Mouse (Mus musculus): ENCODE measurements around the gene Mrpl11. TPM values are rescaled to one million over a fixed set of nuclear protein-coding genes. Genes with fewer than 3 reads are reported as not detected.

The Mrpl11 gene
- total RNA-seq, 2 experiments from 2014 or later = 60.8 to 61.0 TPM

GRCm38 (mm10) chr19:4990256-4990625 lies 28.3 kb downstream of the Mrpl11 start, which contains the start of gene Npas4:
Npas4 (minus strand) TSS chr19:4990316.
- intact Hi-C loops (cut with DNase I) = no loop called here
- peak in 1 of 2 experiments; percentile 47 for DNase-seq (ENCODE audit: extremely low spot score in 1 of 2, low spot score in 2 of 2)

DNA sequence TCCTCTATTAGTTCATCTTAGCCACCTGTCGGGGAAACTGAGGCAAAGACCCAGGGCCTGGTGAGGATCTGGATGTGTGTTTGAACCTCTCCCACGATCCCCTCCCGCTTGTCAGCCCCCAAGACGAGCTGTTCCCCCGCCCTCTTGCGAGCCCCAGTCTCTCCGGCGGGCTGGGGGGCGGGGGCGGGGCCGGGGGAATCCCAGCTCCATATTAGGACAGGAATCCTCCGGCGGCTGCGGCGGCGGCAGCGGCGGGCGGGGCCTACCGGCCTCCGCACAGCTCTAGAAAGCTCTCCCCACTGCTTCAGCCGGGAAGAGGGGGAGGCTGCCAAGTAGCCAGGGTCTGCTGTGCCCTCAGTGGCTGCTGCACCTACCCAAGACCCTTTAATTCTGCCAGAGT lies 28.8 kb downstream of the Mrpl11 start:
- intact Hi-C loops (cut with DNase I) = no loop called here

DNA sequence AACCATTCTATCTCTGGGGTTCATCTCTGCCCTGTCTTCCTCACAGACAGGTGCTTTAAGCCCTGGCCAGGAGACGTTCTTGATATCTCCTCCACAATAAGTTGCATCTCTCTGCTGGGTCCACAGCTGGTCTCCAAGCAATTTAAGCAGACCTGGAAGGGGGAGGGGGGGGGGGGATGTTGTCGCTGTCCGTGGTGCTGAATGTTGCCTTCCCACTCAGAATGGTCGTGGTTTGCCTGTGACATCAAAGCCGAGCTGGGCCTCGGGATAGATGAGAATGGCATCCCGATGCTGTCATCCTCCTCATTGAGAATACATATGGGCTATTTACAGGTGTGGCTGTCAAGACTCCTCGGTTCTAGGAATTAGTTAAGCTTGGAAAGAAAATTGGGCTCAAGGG lies 30.4 kb downstream of the Mrpl11 start:
- no peak for DNase-seq (ENCODE audit: extremely low spot score in 1 of 2, low spot score in 2 of 2)
- intact Hi-C loops (cut with DNase I) = no loop called here

More for the DNA sequence above, 28.8 kb downstream of the Mrpl11 start:
- DNase-seq (ENCODE audit: extremely low spot score in 1 of 2, low spot score in 2 of 2) = peak in 1 of 2 experiments; percentile 63

DNA sequence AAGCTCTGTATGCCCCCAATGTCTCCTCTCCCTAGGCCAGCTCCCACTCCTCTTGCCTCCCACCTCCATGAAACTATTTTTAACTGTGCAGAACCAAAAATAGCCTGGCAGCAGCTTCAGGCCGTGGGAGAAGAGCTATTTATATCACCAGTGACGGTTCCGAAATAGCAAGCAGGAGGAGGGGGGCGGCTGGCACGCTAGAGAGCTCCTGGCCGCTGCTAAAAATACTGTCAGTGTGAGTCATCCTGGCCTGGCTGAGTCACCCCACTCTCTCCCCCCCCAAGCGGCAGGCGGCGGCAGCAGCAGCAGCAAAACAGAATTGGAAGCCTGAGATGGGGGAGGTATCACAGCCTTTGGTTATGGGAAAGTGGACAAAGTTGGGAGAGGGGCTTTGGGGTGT lies 31.0 kb downstream of the Mrpl11 start:
- intact Hi-C loops (cut with DNase I) = no loop called here
- DNase-seq (ENCODE audit: extremely low spot score in 1 of 2, low spot score in 2 of 2) = peak; percentile 80 to 83

DNA sequence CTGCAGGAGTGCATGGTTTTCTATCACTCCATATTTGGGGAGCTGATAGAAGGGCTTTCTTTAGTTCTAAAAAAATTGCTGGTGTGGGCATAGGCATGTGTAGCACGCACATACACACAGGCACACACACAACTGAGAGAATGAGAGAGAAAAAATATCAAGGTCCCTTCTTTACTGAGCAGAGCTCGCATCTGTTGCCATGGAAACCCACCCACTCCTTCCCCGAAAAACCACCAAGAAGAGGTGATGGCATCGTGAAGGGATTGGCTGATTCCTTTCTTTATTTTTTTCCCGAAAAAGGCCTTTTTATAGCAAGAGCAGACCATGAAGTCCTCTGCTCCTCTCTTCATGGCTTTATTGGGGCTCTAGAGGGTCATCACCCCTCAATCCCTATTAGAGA lies 32.1 kb downstream of the Mrpl11 start:
- intact Hi-C loops (cut with DNase I) = no loop called here
- peak; percentile 75 to 91 for DNase-seq (ENCODE audit: extremely low spot score in 1 of 2, low spot score in 2 of 2)

GRCm38 (mm10) chr19:4999445-5000140 lies 37.6 kb downstream of the Mrpl11 start:
- intact Hi-C loops (cut with DNase I) = loop anchor here (5.0 kb wide), 1 partner anchor 32 kb away; no protein-coding TSS in a partner anchor
- no peak for DNase-seq (ENCODE audit: extremely low spot score in 1 of 2, low spot score in 2 of 2)

DNA sequence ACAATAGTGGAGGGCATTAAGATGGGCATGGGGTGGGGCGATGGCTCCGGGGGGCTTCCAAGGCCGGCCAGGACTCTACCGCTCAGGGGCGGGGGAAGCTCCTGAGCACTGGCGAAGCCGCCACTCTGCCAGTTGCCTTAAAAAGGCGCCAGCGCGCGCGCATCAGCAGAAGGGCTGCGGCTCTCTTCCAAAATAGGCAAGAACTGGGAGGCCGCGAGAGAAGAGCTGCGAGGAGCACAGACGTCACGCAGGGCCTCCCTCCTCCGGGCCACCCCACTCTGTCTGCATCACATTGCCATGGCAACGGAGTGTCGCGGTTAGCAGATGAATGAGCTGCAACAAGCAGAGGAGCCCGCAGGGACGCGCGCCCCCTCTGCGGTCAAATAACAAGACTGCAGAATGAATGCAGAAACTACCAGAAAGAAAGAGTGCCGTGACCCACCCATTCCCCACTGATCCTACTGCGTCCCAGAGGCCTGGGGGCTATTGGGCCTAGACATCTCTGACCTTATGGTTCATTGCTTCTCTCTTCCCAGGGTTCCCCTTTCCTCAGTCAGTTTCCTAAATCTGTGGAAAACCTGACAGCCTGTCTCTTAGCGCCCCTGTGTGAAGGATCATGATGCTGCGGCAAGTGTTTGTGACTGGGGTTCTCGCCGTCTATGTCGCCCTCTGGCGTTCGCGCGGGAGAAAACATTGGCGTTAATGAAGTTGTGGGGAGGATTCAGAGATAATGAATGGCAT lies 39.9 kb downstream of the Mrpl11 start:
- intact Hi-C loops (cut with DNase I) = loop anchor here (1.0 to 5.0 kb wide), 2 partner anchors 21 to 35 kb away; no protein-coding TSS in a partner anchor
- DNase-seq (ENCODE audit: extremely low spot score in 1 of 2, low spot score in 2 of 2) = peak; percentile 91 to 96

GRCm38 (mm10) chr19:5003644-5004043 lies 41.7 kb downstream of the Mrpl11 start:
- intact Hi-C loops (cut with DNase I) = loop anchor here (5.0 kb wide), 1 partner anchor 36 kb away; no protein-coding TSS in a partner anchor
- peak in 1 of 2 experiments; percentile 11 for DNase-seq (ENCODE audit: extremely low spot score in 1 of 2, low spot score in 2 of 2)

GRCm38 (mm10) chr19:5004925-5005324 lies 43.0 kb downstream of the Mrpl11 start:
- intact Hi-C loops (cut with DNase I) = loop anchor here (5.0 kb wide), 1 partner anchor 38 kb away; no protein-coding TSS in a partner anchor

GRCm38 (mm10) chr19:5013138-5013537 lies 51.2 kb downstream of the Mrpl11 start:
- no peak for DNase-seq (ENCODE audit: extremely low spot score in 1 of 2, low spot score in 2 of 2)
- intact Hi-C loops (cut with DNase I) = no loop called here

More at GRCm38 (mm10) chr19:5004925-5005324, 43.0 kb downstream of the Mrpl11 start:
- DNase-seq (ENCODE audit: extremely low spot score in 1 of 2, low spot score in 2 of 2) = no peak

GRCm38 (mm10) chr19:5014961-5015398 lies 53.0 kb downstream of the Mrpl11 start:
- DNase-seq (ENCODE audit: extremely low spot score in 1 of 2, low spot score in 2 of 2) = no peak

GRCm38 (mm10) chr19:5016221-5016742 lies 54.3 kb downstream of the Mrpl11 start:
- intact Hi-C loops (cut with DNase I) = no loop called here

More at GRCm38 (mm10) chr19:5014961-5015398, 53.0 kb downstream of the Mrpl11 start:
- intact Hi-C loops (cut with DNase I) = no loop called here

More at GRCm38 (mm10) chr19:5016221-5016742, 54.3 kb downstream of the Mrpl11 start:
- DNase-seq (ENCODE audit: extremely low spot score in 1 of 2, low spot score in 2 of 2) = peak in 1 of 2 experiments; percentile 63

Other genes starting within 250 kb of the Mrpl11 start
- gene Rbm4b, start 205.7 kb upstream of the Mrpl11 start, total RNA-seq (2021) = 10 to 100 TPM; 12.4 to 14.2 TPM
- gene Rbm4, start 168.2 kb upstream of the Mrpl11 start, total RNA-seq (2021) = 10 to 100 TPM; 68.0 to 68.9 TPM
- gene Gm21992, start 150.5 kb upstream of the Mrpl11 start, total RNA-seq (2021) = 10 to 100 TPM; 16.0 to 16.2 TPM
- 10 to 100 TPM; 52.7 to 57.0 TPM for gene Rbm14, start 150.5 kb upstream of the Mrpl11 start, total RNA-seq (2021)
- 10 to 100 TPM; 37.4 to 38.6 TPM for gene Ccs, start 122.8 kb upstream of the Mrpl11 start, total RNA-seq (2021)
- 1 to 10 TPM; 2.4 to 2.9 TPM for gene Ccdc87, start 122.8 kb upstream of the Mrpl11 start, total RNA-seq (2021)
- gene Ctsf, start 107.0 kb upstream of the Mrpl11 start, total RNA-seq (2021) = 100 to 1,000 TPM in 1 of 2 experiments, 10 to 100 TPM in 1; 99.2 to 106 TPM
- 1 to 10 TPM; 3.1 to 3.9 TPM for gene Actn3, start 84.2 kb upstream of the Mrpl11 start, total RNA-seq (2021)
- gene Zdhhc24, start 83.5 kb upstream of the Mrpl11 start, total RNA-seq (2021) = 10 to 100 TPM; 22.7 to 27.8 TPM
- gene Bbs1, start 55.5 kb upstream of the Mrpl11 start, total RNA-seq (2021) = 10 to 100 TPM; 36.7 to 41.8 TPM
- 10 to 100 TPM; 62.2 to 67.0 TPM for gene Dpp3, start 33.9 kb upstream of the Mrpl11 start, total RNA-seq (2021)
- gene Peli3, start 19.0 kb upstream of the Mrpl11 start, total RNA-seq (2021) = 10 to 100 TPM; 16.4 to 17.6 TPM
- 10 to 100 TPM in 1 of 2 experiments, 1 to 10 TPM in 1; 9.1 to 10.8 TPM for gene Npas4, start 28.2 kb downstream of the Mrpl11 start, total RNA-seq (2021)
- gene Slc29a2, start 61.7 kb downstream of the Mrpl11 start, total RNA-seq (2021) = 10 to 100 TPM; 22.0 to 24.1 TPM
- gene B4gat1, start 76.7 kb downstream of the Mrpl11 start, total RNA-seq (2021) = 100 to 1,000 TPM; 133 to 136 TPM
- gene AC124502.3, start 76.7 kb downstream of the Mrpl11 start, total RNA-seq (2021) = 1 to 10 TPM; 6.3 to 7.0 TPM
- gene Brms1, start 79.2 kb downstream of the Mrpl11 start, total RNA-seq (2021) = 1 to 10 TPM; 6.6 to 8.8 TPM
- 10 to 100 TPM; 16.9 to 24.1 TPM for gene Rin1, start 88.3 kb downstream of the Mrpl11 start, total RNA-seq (2021)
- gene Cd248, start 105.9 kb downstream of the Mrpl11 start, total RNA-seq (2021) = 10 to 100 TPM in 1 of 2 experiments, 1 to 10 TPM in 1; 9.5 to 12.2 TPM
- 100 to 1,000 TPM; 115 to 122 TPM for gene Tmem151a, start 123.4 kb downstream of the Mrpl11 start, total RNA-seq (2021)
- gene Yif1a, start 126.4 kb downstream of the Mrpl11 start, total RNA-seq (2021) = 10 to 100 TPM; 27.3 to 30.4 TPM
- 100 to 1,000 TPM; 379 to 384 TPM for gene Cnih2, start 136.4 kb downstream of the Mrpl11 start, total RNA-seq (2021)
- 100 to 1,000 TPM; 167 to 168 TPM for gene Rab1b, start 144.9 kb downstream of the Mrpl11 start, total RNA-seq (2021)
- 100 to 1,000 TPM; 186 to 195 TPM for gene Klc2, start 156.4 kb downstream of the Mrpl11 start, total RNA-seq (2021)

Data from left cerebral cortex, postnatal 10 days (tissue).